Mouse (Mus musculus): ENCODE results near the gene Simc1. TPM values are rescaled to one million over a fixed set of nuclear protein-coding genes. Genes with fewer than 3 reads are reported as not detected.
"Not testable (repeated sequence)": the region's sequence is repeated elsewhere in the genome, so short reads cannot be mapped to it uniquely, and the experiment has no call there.

Gene Simc1
- polyA plus RNA-seq, 1 experiment = 4.0 TPM

DNA sequence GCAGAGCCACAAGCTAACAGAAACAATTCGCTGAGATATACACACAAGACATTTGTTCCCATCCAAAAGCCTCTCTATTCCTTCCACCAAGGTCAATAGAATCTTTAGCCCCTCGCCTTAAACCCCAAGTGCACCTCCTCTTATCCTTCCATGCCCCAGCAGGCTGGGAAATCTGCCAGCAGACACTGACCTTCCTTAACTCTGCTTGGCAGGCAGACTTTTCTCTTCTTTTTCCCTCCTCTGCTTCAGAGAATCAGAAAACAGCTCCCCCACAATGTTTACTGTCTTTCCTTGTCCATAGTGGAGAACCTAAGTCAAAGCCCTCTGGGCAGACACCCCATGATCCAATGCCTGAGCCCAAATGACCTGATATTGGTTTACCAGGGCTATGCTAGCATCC lies 28.6 kb upstream of the Simc1 start:
- no peaks in the 10 kb centered on the region for H3K4me1 ChIP-seq (ENCODE audit: control insufficient read depth, insufficient read depth, insufficient read length, low read length)
- H3K27ac ChIP-seq (ENCODE audit: insufficient read depth, low read depth, low read length) = no peak overlapping the region
- H3K36me3 ChIP-seq (ENCODE audit: control insufficient read depth, insufficient read depth, low read length) = no peaks in the 10 kb centered on the region
- no peaks in the 10 kb centered on the region for H3K27me3 ChIP-seq (ENCODE audit: control insufficient read depth, insufficient read depth, low read length)
- no peak for TF ChIP-seq CTCF (IDR thresholded peaks at IDR 0.05; ENCODE audit: extremely low read depth, insufficient read length, insufficient replicate concordance, low read depth, low read length)
- TF ChIP-seq POLR2A (IDR thresholded peaks at IDR 0.05; ENCODE audit: low read depth, low read length) = no peak
- H3K4me3 ChIP-seq (ENCODE audit: low read depth, low read length) = no peak overlapping the region
- 81% methylated on average over 2 of the region's 2 CpGs for whole genome bisulfite sequencing

GRCm38 (mm10) chr13:54475702-54476101 lies 27.9 kb upstream of the Simc1 start:
- TF ChIP-seq POLR2A (IDR thresholded peaks at IDR 0.05; ENCODE audit: low read depth, low read length) (no peak), CTCF (IDR thresholded peaks at IDR 0.05; ENCODE audit: extremely low read depth, insufficient read length, insufficient replicate concordance, low read depth, low read length) (no peak)
- no peak overlapping the region for H3K4me3 ChIP-seq (ENCODE audit: low read depth, low read length)
- no peaks in the 10 kb centered on the region for H3K4me1 ChIP-seq (ENCODE audit: control insufficient read depth, insufficient read depth, insufficient read length, low read length)
- H3K27me3 ChIP-seq (ENCODE audit: control insufficient read depth, insufficient read depth, low read length) = no peaks in the 10 kb centered on the region
- H3K27ac ChIP-seq (ENCODE audit: insufficient read depth, low read depth, low read length) = no peak overlapping the region
- 49% methylated on average over 5 of the region's 5 CpGs for WGBS
- H3K36me3 ChIP-seq (ENCODE audit: control insufficient read depth, insufficient read depth, low read length) = no peaks in the 10 kb centered on the region

DNA sequence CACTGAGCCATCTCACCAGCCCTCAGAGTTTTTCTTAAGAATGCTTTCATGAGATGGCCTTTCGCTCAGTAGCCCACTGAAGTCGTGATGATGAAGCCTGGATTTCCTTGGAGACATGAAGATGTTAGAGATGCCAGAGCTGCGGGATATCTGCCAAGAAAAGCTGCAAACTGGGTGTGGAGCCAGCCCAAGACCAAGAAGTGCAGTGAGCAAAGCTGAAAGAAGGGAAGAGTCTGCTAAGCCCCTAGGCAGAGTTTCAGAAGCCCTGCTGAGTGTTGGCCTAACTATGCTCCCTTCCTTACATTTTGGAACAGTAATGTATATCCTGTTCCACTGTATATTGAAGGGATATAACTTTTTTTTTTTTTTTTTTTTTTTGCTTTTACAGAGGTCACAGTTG lies 24.3 kb upstream of the Simc1 start:
- WGBS = 54% methylated on average over 3 of the region's 3 CpGs
- H3K27me3 ChIP-seq (ENCODE audit: control insufficient read depth, insufficient read depth, low read length) = no peaks in the 10 kb centered on the region
- H3K27ac ChIP-seq (ENCODE audit: insufficient read depth, low read depth, low read length) = no peak overlapping the region
- no peak overlapping the region for H3K4me3 ChIP-seq (ENCODE audit: low read depth, low read length)
- H3K36me3 ChIP-seq (ENCODE audit: control insufficient read depth, insufficient read depth, low read length) = no peaks in the 10 kb centered on the region
- H3K4me1 ChIP-seq (ENCODE audit: control insufficient read depth, insufficient read depth, insufficient read length, low read length) = no peaks in the 10 kb centered on the region
- TF ChIP-seq POLR2A (IDR thresholded peaks at IDR 0.05; ENCODE audit: low read depth, low read length) (no peak), CTCF (IDR thresholded peaks at IDR 0.05; ENCODE audit: extremely low read depth, insufficient read length, insufficient replicate concordance, low read depth, low read length) (no peak)

DNA sequence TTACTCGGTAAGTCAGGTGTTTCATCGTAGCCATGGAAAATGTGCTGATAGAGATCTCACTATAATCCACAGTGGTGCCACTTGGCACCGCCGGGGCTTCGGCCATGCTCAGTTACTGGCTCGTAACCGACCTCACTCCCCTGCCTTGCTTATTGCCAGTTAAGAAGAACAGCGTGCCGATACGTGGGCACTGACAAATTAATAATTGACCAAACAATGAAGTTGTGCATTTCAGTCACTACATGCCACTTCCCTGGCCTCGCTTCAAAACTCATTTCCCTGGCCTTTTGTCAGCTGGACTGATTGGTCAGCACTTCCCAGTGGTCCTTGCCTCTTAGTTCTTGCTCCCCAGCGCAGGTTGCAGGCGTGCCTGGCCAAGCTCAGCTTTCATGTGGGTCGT lies 22.1 kb upstream of the Simc1 start:
- Histone ChIP-seq H3K4me1 (ENCODE audit: control insufficient read depth, insufficient read depth, insufficient read length, low read length) (no peaks in the 10 kb centered on the region), H3K4me3 (ENCODE audit: low read depth, low read length) (no peak overlapping the region), H3K27ac (ENCODE audit: insufficient read depth, low read depth, low read length) (no peak overlapping the region), H3K27me3 (ENCODE audit: control insufficient read depth, insufficient read depth, low read length) (no peaks in the 10 kb centered on the region), H3K36me3 (ENCODE audit: control insufficient read depth, insufficient read depth, low read length) (no peaks in the 10 kb centered on the region)
- 53% methylated on average over 14 of the region's 14 CpGs for WGBS
- TF ChIP-seq POLR2A (IDR thresholded peaks at IDR 0.05; ENCODE audit: low read depth, low read length) (no peak), CTCF (IDR thresholded peaks at IDR 0.05; ENCODE audit: extremely low read depth, insufficient read length, insufficient replicate concordance, low read depth, low read length) (no peak)

DNA sequence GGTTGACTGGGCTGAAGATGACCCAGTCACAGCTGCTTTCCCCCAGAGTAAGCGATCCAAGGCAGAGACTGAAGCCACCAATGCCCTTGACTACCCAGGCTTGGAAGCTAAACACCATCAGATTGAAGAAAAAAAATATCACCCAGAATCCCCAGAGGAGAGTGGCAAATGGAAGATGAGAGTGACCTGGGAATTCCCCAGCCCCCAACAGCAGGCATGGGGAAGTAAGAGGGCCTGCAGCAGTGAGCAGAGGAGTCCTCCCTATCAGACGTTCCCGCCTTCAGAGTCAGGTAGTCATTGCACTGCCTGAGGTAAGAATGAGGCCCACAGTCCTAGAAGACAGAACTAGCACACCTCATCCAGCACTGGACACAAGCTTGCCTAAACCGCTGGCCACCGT lies 13.2 kb upstream of the Simc1 start:
- no peak overlapping the region for H3K4me3 ChIP-seq (ENCODE audit: low read depth, low read length)
- no peak overlapping the region for H3K27ac ChIP-seq (ENCODE audit: insufficient read depth, low read depth, low read length)
- no peaks in the 10 kb centered on the region for H3K4me1 ChIP-seq (ENCODE audit: control insufficient read depth, insufficient read depth, insufficient read length, low read length)
- no peaks in the 10 kb centered on the region for H3K27me3 ChIP-seq (ENCODE audit: control insufficient read depth, insufficient read depth, low read length)
- TF ChIP-seq POLR2A (IDR thresholded peaks at IDR 0.05; ENCODE audit: low read depth, low read length) (no peak), CTCF (IDR thresholded peaks at IDR 0.05; ENCODE audit: extremely low read depth, insufficient read length, insufficient replicate concordance, low read depth, low read length) (no peak)
- 68% methylated on average over 5 of the region's 5 CpGs for WGBS
- no peaks in the 10 kb centered on the region for H3K36me3 ChIP-seq (ENCODE audit: control insufficient read depth, insufficient read depth, low read length)

GRCm38 (mm10) chr13:54491381-54491780 lies 12.2 kb upstream of the Simc1 start:
- H3K4me1 ChIP-seq (ENCODE audit: control insufficient read depth, insufficient read depth, insufficient read length, low read length) = no peaks in the 10 kb centered on the region
- H3K27me3 ChIP-seq (ENCODE audit: control insufficient read depth, insufficient read depth, low read length) = no peaks in the 10 kb centered on the region
- H3K36me3 ChIP-seq (ENCODE audit: control insufficient read depth, insufficient read depth, low read length) = no peaks in the 10 kb centered on the region
- no peak overlapping the region for H3K4me3 ChIP-seq (ENCODE audit: low read depth, low read length)
- TF ChIP-seq POLR2A (IDR thresholded peaks at IDR 0.05; ENCODE audit: low read depth, low read length) (no peak), CTCF (IDR thresholded peaks at IDR 0.05; ENCODE audit: extremely low read depth, insufficient read length, insufficient replicate concordance, low read depth, low read length) (no peak)
- H3K27ac ChIP-seq (ENCODE audit: insufficient read depth, low read depth, low read length) = no peak overlapping the region
- WGBS = 78% methylated on average over 6 of the region's 6 CpGs

- not testable (repeated sequence) for H3K4me3 ChIP-seq (ENCODE audit: low read depth, low read length); H3K27me3 ChIP-seq (ENCODE audit: control insufficient read depth, insufficient read depth, low read length); H3K27ac ChIP-seq (ENCODE audit: insufficient read depth, low read depth, low read length); H3K4me1 ChIP-seq (ENCODE audit: control insufficient read depth, insufficient read depth, insufficient read length, low read length); H3K36me3 ChIP-seq (ENCODE audit: control insufficient read depth, insufficient read depth, low read length)
- WGBS = 95% methylated on average over 7 of the region's 7 CpGs
These were observed 4.0 kb upstream of the Simc1 start for GRCm38 (mm10) chr13:54499551-54499950.

- H3K27me3 ChIP-seq (ENCODE audit: control insufficient read depth, insufficient read depth, low read length) = no peaks in the 10 kb centered on the region
- peaks cover 3% of the 10 kb centered on the region for H3K4me1 ChIP-seq (ENCODE audit: control insufficient read depth, insufficient read depth, insufficient read length, low read length)
- H3K27ac ChIP-seq (ENCODE audit: insufficient read depth, low read depth, low read length) = peak overlapping the region; percentile 67
- no peaks in the 10 kb centered on the region for H3K36me3 ChIP-seq (ENCODE audit: control insufficient read depth, insufficient read depth, low read length)
- no peak overlapping the region for H3K4me3 ChIP-seq (ENCODE audit: low read depth, low read length)
- 30% methylated on average over 2 of the region's 2 CpGs for WGBS
- TF ChIP-seq CTCF (IDR thresholded peaks at IDR 0.05; ENCODE audit: extremely low read depth, insufficient read length, insufficient replicate concordance, low read depth, low read length) = no peak
- no peak for TF ChIP-seq POLR2A (IDR thresholded peaks at IDR 0.05; ENCODE audit: low read depth, low read length)
These were observed 2.2 kb upstream of the Simc1 start for GRCm38 (mm10) chr13:54501352-54501751.

Data from small intestine, adult 2 months (tissue).